In genomic region chr17:57011236-57012141, GRCm38 (mm10) we compare ENCODE assay signal across 8 mouse cellular contexts. TPM values are rescaled to one million over a fixed set of nuclear protein-coding genes. Genes with fewer than 3 reads are reported as not detected.
DNase-seq lines count a peak whose midpoint lies in the region; ATAC-seq and TF ChIP-seq lines count a peak whose summit lies in the region.

Gene Gtf2f1, minus strand, starts transcription at chr17:57011288.
Gene Gm17949, plus strand, starts transcription at chr17:57011469.

- no peaks in the 10 kb centered on the region for H3K27me3 ChIP-seq in Patski
- H3K27me3 ChIP-seq in hindbrain, embryonic 13.5 days: no peaks in the 10 kb centered on the region

- under 1% methylated on average over 51 of the region's 51 CpGs for WGBS in hindbrain, embryonic 13.5 days

- POLR2A ChIA-PET in Patski (lab: Charles Lee): no interaction called here

- peak; percentile 87 for ATAC-seq in Patski
- peak; percentile 92 for ATAC-seq in hindbrain, embryonic 13.5 days (ENCODE audit: low FRiP score)

- peaks cover 25% of the 10 kb centered on the region for H3K4me1 ChIP-seq in hindbrain, embryonic 13.5 days (replicated peaks)

- no peaks in the 10 kb centered on the region for H3K9me3 ChIP-seq in hindbrain, embryonic 13.5 days

- TF ChIP-seq CTCF in Patski (IDR thresholded peaks at IDR 0.05): no peak

- peak; percentile 99 for DNase-seq in Patski (ENCODE audit: low read depth, low spot score)
- peak; percentile 97 for DNase-seq in cerebellum, postnatal 14 days
- peak; percentile 92 to 93 for DNase-seq in frontal cortex, postnatal 14 days (ENCODE audit: low spot score in 2 of 2)
- DNase-seq in layer of hippocampus, postnatal 25 days (ENCODE audit: extremely low spot score in 1 of 2, low spot score in 1 of 2): peak; percentile 86 to 87
- DNase-seq in lung, postnatal 25 days (ENCODE audit: low spot score): peak; percentile 92
- peak; percentile 99 for DNase-seq in retina, embryonic 14.5 days (ENCODE audit: low spot score)
- DNase-seq in thymus, postnatal 4 days: peak; percentile 92

- peak within 1 kb of the TSS; percentile 78 for H3K4me2 ChIP-seq in hindbrain, embryonic 13.5 days

- peak within 1 kb of the TSS; percentile 96 for H3K27ac ChIP-seq in hindbrain, embryonic 13.5 days

- H3K36me3 ChIP-seq in hindbrain, embryonic 13.5 days: peaks cover 30% of the 10 kb centered on the region

- H3K9ac ChIP-seq in hindbrain, embryonic 13.5 days: peak within 1 kb of the TSS; percentile 85

- H3K4me3 ChIP-seq in hindbrain, embryonic 13.5 days: peak within 1 kb of the TSS; percentile 79

- in situ Hi-C loops in Patski (cut with MboI; ENCODE audit: low pct_unique_long_range_greater_than_20kb): no loop called here

- CTCF ChIA-PET in Patski (lab: Charles Lee): interaction anchor here (0.7 kb wide), 1 partner anchor 14 kb away, joined by 4 read pairs; the partner anchor contains the start of gene Alkbh7

RNA-seq across cellular contexts. Expression of gene Gtf2f1, which starts in this region (rescaled TPM):
- 104 TPM for polyA plus RNA-seq in Patski (2021)
- polyA plus RNA-seq in hindbrain, embryonic 13.5 days (2015; fragmentation: Nextera tagmentation; extraction: Ambion mirVana): 70.3 and 74.6 TPM in 2 replicates
- 10 to 100 TPM; 59.7 to 60.1 TPM for total RNA-seq in layer of hippocampus, postnatal 25 days (2021)

RNA-seq across cellular contexts. Expression of gene Gm17949, which starts in this region (rescaled TPM):
- polyA plus RNA-seq in Patski (2021): not detected
- polyA plus RNA-seq in hindbrain, embryonic 13.5 days (2015; fragmentation: Nextera tagmentation; extraction: Ambion mirVana): 0.38 and 0.56 TPM in 2 replicates
- total RNA-seq in layer of hippocampus, postnatal 25 days (2021): not detected

Comparison
In these comparisons a context has a peak if more than half of its experiments do, and no peak if none do; other contexts are left out.
1. Peak in every context shown above with its lines: DNase-seq, ATAC-seq, H3K4me3 ChIP-seq and H3K27ac ChIP-seq.